17 mouse cellular contexts compared by ENCODE assay signal in genomic region chr13:31555834-31556233, GRCm38 (mm10). TPM values are rescaled to one million over a fixed set of nuclear protein-coding genes. Genes with fewer than 3 reads are reported as not detected.
DNase-seq lines count a peak whose midpoint lies in the region; ATAC-seq and TF ChIP-seq lines count a peak whose summit lies in the region.
"Had no signal": no experiment of that assay in that cellular context is flagged by ENCODE, and none has a peak within 500 bp of the region (broad histone marks: within the 10 kb centered on the region; RNA-seq: fewer than 3 reads in every experiment).

TSS of gene Foxq1 (plus strand) at chr13:31556134.

- H3K4me1 ChIP-seq in kidney, embryonic 14.5 days (ENCODE audit: control insufficient read depth, insufficient read depth, low read length) = peaks cover 18% of the 10 kb centered on the region; the same call in 1 of the 2 replicates
- H3K4me1 ChIP-seq in megakaryocyte, embryonic 14.5 days = peaks cover 33% of the 10 kb centered on the region

- intact Hi-C loops in gastrocnemius, adult 2 months (cut with DNase I) = no loop called here
- intact Hi-C loops in gastrocnemius, postnatal 36 days (cut with DNase I) = no loop called here

- WGBS in kidney, embryonic 14.5 days = 82% methylated on average over 4 of the region's 4 CpGs

- no peak within 1 kb of the TSS for H3K27ac ChIP-seq in gastrocnemius, adult 2 months
- H3K27ac ChIP-seq in kidney, embryonic 14.5 days (ENCODE audit: low read depth, low read length) = no peak within 1 kb of the TSS
- H3K27ac ChIP-seq: forebrain, embryonic 13.5 days; liver, embryonic 13.5 days had no signal

- H3K9me3 ChIP-seq in kidney, embryonic 14.5 days (ENCODE audit: control insufficient read depth, low read length) = no peaks in the 10 kb centered on the region
- peaks cover 15% of the 10 kb centered on the region for H3K9me3 ChIP-seq in megakaryocyte, embryonic 14.5 days
- H3K9me3 ChIP-seq: forebrain, embryonic 13.5 days; liver, embryonic 13.5 days had no signal

- no peak for TF ChIP-seq CTCF in gastrocnemius, adult 2 months (IDR thresholded peaks at IDR 0.05)

- ATAC-seq in kidney, embryonic 14.5 days (ENCODE audit: low FRiP score, low TSS enrichment) = no peak
- ATAC-seq in megakaryocyte, adult 5-6 weeks (ENCODE audit: poor library complexity, severe bottlenecking) = no peak
- ATAC-seq: forebrain, embryonic 13.5 days had no signal

- H3K27me3 ChIP-seq in kidney, embryonic 14.5 days (ENCODE audit: control insufficient read depth, insufficient read depth, low read length) = peaks cover 74% of the 10 kb centered on the region
- H3K27me3 ChIP-seq in megakaryocyte, embryonic 14.5 days (replicated peaks) = peaks cover 64% of the 10 kb centered on the region

- H3K4me2 ChIP-seq in kidney, embryonic 14.5 days (replicated peaks; ENCODE audit: low read depth, low read length) = no peak within 1 kb of the TSS

- H3K36me3 ChIP-seq in kidney, embryonic 14.5 days (ENCODE audit: control insufficient read depth, insufficient read depth, low read length) = no peaks in the 10 kb centered on the region
- H3K36me3 ChIP-seq in megakaryocyte, embryonic 14.5 days (replicated peaks; ENCODE audit: low read length) = no peaks in the 10 kb centered on the region
- H3K36me3 ChIP-seq: liver, embryonic 13.5 days had no signal

- no peak for DNase-seq in gastrocnemius, adult 2 months
- DNase-seq in gastrocnemius, postnatal 36 days = no peak
- DNase-seq in kidney, adult 8-10 months = no peak
- no peak for DNase-seq in ovary, postnatal 14 days (ENCODE audit: low spot score)
- DNase-seq in embryo, embryonic 9.5 days (ENCODE audit: extremely low spot score) = no peak
- DNase-seq: adrenal gland, postnatal 14 days; cerebellum, adult 2 months; kidney, adult 9 months; liver, embryonic 13.5 days; lung, postnatal 4 days; midbrain, embryonic 14.5 days; thymus, adult 18-20 months had no signal

- H3K4me3 ChIP-seq in gastrocnemius, adult 2 months = peak within 1 kb of the TSS; percentile 82; the same call in 1 of the 2 replicates
- H3K4me3 ChIP-seq in kidney, embryonic 14.5 days (ENCODE audit: low read length) = peak within 1 kb of the TSS; percentile 62; the same call in 1 of the 2 replicates
- H3K4me3 ChIP-seq in megakaryocyte, embryonic 14.5 days (replicated peaks) = peak within 1 kb of the TSS; percentile 90

- no peak within 1 kb of the TSS for H3K9ac ChIP-seq in kidney, embryonic 14.5 days (ENCODE audit: low read depth, low read length)
- H3K9ac ChIP-seq: forebrain, embryonic 13.5 days; liver, embryonic 13.5 days had no signal

RNA-seq across cellular contexts. Expression of gene Foxq1, which starts in this region (rescaled TPM):
- total RNA-seq in gastrocnemius, adult 2 months (2021) = under 1 TPM in 1 of 2 experiments, not detected in 1; 0.05 TPM
- total RNA-seq in gastrocnemius, postnatal 36 days (2021) = not detected
- polyA plus RNA-seq in kidney, embryonic 14.5 days (2014; fragmentation: Nextera tagmentation; extraction: Ambion mirVana) = 4.8 and 5.8 TPM in 2 replicates
- 0.04 TPM in 1 of 2 replicates, not detected in the other for polyA plus RNA-seq in megakaryocyte, embryonic 14.5 days (2012; ENCODE audit: insufficient read depth, low replicate concordance)
- 0.16 and 0.34 TPM in 2 replicates for total RNA-seq in megakaryocyte, adult 5-6 weeks (2015)
- total RNA-seq in megakaryocyte, adult 5-6 weeks (2017) = 0.07 and 0.16 TPM in 2 replicates
- total RNA-seq: granulocyte monocyte progenitor cell, adult 5-6 weeks had no signal
